Mouse (Mus musculus) spleen, adult 18-20 months (tissue): Measurements from ENCODE around the gene Ccdc177.
A peak's percentile ranks its signal among the peaks of the same experiment; 100 is the strongest.

ENCODE experiments used
- DNase-seq, 2 experiments: peaks; one replicate each; pipeline ENCODE4 v3.0.0; 2022; ENCODE audit warnings: mixed read lengths in 2 of 2

Gene Ccdc177

GRCm38 (mm10) chr12:80783889-80784288 lies 23.4 kb upstream of the Ccdc177 start:
- no peak for DNase-seq

- DNase-seq: no peak
Observed at GRCm38 (mm10) chr12:80782892-80783291, 22.4 kb upstream of the Ccdc177 start.

GRCm38 (mm10) chr12:80782190-80782589 lies 21.7 kb upstream of the Ccdc177 start:
- DNase-seq: no peak

- no peak for DNase-seq
Observed at GRCm38 (mm10) chr12:80779760-80780159, 19.3 kb upstream of the Ccdc177 start.

GRCm38 (mm10) chr12:80778188-80778936 lies 17.9 kb upstream of the Ccdc177 start:
- DNase-seq: no peak

- no peak for DNase-seq
Observed at GRCm38 (mm10) chr12:80776046-80776634, 15.7 kb upstream of the Ccdc177 start.

- no peak for DNase-seq
Observed at GRCm38 (mm10) chr12:80774786-80775185, 14.3 kb upstream of the Ccdc177 start.

GRCm38 (mm10) chr12:80769697-80770096 lies 9.2 kb upstream of the Ccdc177 start:
- peak; percentile 32 to 71 for DNase-seq

GRCm38 (mm10) chr12:80764116-80764515 lies 3.6 kb upstream of the Ccdc177 start:
- no peak for DNase-seq

- no peak for DNase-seq
Observed at GRCm38 (mm10) chr12:80762982-80763381, 2.5 kb upstream of the Ccdc177 start.

- no peak for DNase-seq
Observed at GRCm38 (mm10) chr12:80759713-80760395, 633 bp downstream of the Ccdc177 start.

- no peak for DNase-seq
Observed at GRCm38 (mm10) chr12:80759387-80759712, 1.1 kb downstream of the Ccdc177 start.

GRCm38 (mm10) chr12:80758559-80759386 lies 1.7 kb downstream of the Ccdc177 start:
- peak in 1 of 2 experiments; percentile 28 for DNase-seq

GRCm38 (mm10) chr12:80757751-80758558 lies 2.5 kb downstream of the Ccdc177 start:
- peak in 1 of 2 experiments; percentile 7 for DNase-seq

- DNase-seq: no peak
Observed at GRCm38 (mm10) chr12:80751556-80751955, 8.9 kb downstream of the Ccdc177 start.

- DNase-seq: no peak
Observed at GRCm38 (mm10) chr12:80746031-80746813, 14.3 kb downstream of the Ccdc177 start.

- no peak for DNase-seq
Observed at GRCm38 (mm10) chr12:80744614-80745013, 15.9 kb downstream of the Ccdc177 start.

- peak in 1 of 2 experiments; percentile 28 for DNase-seq
Observed at GRCm38 (mm10) chr12:80739482-80739881, 21.0 kb downstream of the Ccdc177 start.

GRCm38 (mm10) chr12:80737283-80737600 lies 23.2 kb downstream of the Ccdc177 start:
- DNase-seq: no peak

- DNase-seq: no peak
Observed at GRCm38 (mm10) chr12:80736464-80737282, 23.8 kb downstream of the Ccdc177 start.
